Mouse (Mus musculus): ENCODE data around the gene Rcc1.
A peak's percentile ranks its signal among the peaks of the same experiment; 100 is the strongest.
"Not testable (repeated sequence)": the region's sequence is repeated elsewhere in the genome, so short reads cannot be mapped to it uniquely, and the experiment has no call there.

Gene Rcc1

DNA sequence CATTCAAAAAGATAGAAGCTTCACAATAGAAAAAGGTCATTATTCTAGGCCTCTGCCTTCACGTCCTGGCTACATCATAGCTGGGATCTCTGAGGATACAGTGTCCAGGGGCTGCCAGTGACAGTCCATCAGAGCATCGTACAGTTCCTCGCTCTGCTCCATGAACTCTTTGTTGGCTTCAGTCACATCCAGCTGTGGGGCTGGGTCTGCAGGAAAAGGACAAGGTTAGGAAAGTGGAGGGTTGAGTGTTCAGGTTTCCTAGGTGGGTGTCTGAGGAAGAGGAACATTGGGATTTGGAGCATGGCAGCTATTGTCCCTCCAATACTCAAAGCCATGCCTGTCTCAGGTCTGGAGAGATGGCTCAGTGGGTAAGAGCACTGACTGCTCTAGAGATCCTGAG lies 41.6 kb downstream of the Rcc1 start:
- no peak for DNase-seq (ENCODE audit: low spot score)

DNA sequence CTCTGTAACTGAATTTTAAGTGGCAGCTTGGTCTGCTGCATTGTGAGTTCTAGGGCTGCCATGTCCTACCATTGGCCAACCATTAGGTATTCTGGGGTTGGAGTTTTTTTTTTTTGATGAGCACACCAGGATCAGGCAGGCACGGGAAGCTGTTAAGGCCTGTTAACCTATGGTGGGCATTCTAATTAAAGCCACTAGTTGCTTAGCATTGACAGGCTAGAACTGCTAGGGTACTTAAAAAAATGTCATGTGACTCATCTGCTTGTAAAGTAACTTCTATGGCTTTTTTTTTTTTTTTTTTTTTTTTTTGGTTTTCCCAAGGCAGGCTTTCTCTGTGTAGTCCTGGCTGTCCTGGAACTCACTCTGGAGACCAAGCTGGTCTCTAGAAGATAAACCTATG lies 42.2 kb downstream of the Rcc1 start:
- no peak for DNase-seq (ENCODE audit: low spot score)

GRCm38 (mm10) chr4:132309849-132310472 lies 43.4 kb downstream of the Rcc1 start:
- DNase-seq (ENCODE audit: low spot score) = peak; percentile 59

DNA sequence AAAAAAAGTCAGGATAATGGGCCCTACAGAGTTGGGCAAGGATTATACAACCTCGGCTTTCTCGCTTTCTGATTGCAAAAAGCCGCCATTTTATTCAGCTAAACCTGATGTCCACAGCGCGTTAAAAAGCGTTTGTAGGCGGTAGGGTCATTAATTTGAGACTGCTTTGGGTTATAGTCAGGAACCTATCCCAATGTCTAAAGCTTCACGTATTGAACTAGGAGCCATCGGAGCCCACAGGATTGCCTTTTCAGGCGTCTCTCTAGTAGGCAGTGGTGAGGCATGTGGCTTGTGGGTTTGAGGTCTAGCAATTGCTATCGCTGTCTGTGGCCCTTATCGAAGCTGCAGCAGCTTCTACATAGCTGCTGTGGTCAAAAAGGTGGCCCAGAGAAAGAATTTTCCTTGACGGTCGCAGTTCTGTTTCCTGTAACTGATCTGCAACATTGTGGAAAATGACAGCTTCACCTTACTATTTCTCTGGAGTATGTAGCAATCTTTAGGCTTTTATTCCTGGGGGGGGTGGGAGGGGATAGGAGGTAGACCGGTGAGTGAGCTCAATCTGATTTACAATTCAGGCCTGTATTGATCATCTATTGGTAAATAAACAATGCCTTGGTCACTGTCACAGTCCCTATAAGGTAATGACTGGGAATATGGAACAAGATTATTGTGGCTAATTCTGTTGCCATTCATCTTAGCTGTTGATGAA lies 44.1 kb downstream of the Rcc1 start:
- no peak for DNase-seq (ENCODE audit: low spot score)

GRCm38 (mm10) chr4:132308437-132309139 lies 44.8 kb downstream of the Rcc1 start:
- DNase-seq (ENCODE audit: low spot score) = peak; percentile 97

GRCm38 (mm10) chr4:132306004-132306403 lies 47.4 kb downstream of the Rcc1 start:
- DNase-seq (ENCODE audit: low spot score) = no peak

GRCm38 (mm10) chr4:132305276-132305675 lies 48.1 kb downstream of the Rcc1 start:
- no peak for DNase-seq (ENCODE audit: low spot score)

- not testable (repeated sequence) for DNase-seq (ENCODE audit: low spot score)
Measured at GRCm38 (mm10) chr4:132303484-132303883, 49.9 kb downstream of the Rcc1 start.

- DNase-seq (ENCODE audit: low spot score) = peak; percentile 78
Measured at GRCm38 (mm10) chr4:132302939-132303479, 50.4 kb downstream of the Rcc1 start, which contains the start of gene Rab42. Gene Rab42, minus strand, starts transcription at chr4:132303385.

- no peak for DNase-seq (ENCODE audit: low spot score)
Measured at GRCm38 (mm10) chr4:132301965-132302938, 51.2 kb downstream of the Rcc1 start.

- DNase-seq (ENCODE audit: low spot score) = no peak
Measured at GRCm38 (mm10) chr4:132301486-132301885, 51.9 kb downstream of the Rcc1 start.

DNA sequence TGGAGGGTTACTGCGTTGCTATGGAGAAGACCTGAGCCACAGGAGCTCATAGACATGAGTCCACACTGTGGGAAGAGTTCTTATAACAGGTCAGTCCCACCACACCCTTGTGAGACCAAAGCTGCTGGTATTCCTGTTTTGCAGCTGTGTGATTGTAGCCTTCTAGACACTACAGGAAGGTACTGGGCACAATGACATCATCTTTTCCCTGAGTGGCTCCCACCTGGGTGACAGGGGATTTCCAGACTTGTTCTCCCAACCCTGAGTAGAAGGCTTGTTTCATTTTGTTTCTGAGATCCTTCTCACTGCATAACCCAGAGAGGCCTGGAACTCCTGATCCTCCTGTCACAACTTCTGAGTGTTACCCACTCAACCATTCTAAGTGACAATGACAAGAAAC lies 53.6 kb downstream of the Rcc1 start:
- no peak for DNase-seq (ENCODE audit: low spot score)

DNA sequence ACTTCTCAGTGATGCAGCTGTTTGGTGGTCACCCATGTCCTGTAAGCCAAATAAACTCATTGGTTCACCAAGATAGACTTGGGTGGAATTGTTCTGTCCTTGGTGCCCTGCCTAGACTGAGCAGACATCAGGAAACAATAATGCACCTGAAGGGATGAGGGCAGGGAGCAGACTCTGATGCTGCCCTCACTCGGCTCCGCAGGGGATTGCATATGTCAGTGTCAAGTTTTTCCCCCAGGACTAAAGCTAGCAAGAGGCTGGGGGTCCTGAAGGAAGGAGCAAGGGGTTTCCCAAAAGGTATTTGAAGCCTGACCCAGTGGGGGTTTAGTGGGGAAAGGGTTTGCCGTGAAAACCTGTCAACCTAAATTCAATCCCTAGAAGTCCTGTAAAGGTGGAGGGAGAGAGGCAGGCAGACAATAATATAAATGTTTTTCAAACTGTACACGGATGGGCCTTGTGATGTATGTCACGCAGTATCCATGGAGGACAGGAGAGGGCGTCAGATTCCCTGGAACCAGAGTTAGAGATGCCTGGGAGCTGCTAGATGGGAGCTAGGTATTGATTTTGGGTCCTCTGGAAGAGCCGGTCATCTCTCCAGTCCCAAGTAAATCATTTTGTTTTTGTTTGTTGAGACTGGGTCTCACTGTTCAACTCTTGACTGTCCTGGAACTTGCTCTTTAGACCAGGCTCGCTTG lies 57.6 kb downstream of the Rcc1 start:
- no peak for DNase-seq (ENCODE audit: low spot score)

DNA sequence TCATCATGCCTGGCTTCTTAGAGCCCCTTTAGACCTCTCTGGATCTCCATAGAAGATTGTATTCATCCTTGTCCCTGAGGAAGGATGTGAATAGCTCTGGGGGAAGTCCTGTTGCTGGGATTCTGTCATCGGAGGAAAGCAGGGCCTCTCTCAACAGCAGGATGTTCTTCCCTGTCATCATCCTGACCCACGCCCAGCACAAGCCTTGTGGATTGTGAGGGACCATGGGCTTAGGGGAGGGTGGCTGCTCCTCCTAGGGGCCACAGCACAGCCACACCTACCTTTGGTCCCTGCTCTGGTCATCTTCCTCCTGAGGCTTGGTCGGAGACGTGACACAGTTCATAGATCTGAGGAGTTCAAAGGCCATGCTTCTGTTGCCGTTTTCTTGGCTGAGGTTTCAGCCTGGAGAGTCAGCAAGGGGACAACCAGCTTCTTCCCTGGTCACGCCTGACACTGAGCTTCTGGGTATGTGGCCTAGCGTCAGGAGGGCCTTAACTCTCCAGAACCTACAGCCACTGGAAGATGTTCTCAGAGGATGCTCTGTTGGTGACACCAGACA lies 59.6 kb downstream of the Rcc1 start:
- DNase-seq (ENCODE audit: low spot score) = no peak

- no peak for DNase-seq (ENCODE audit: low spot score)
Measured at GRCm38 (mm10) chr4:132292988-132293387, 60.4 kb downstream of the Rcc1 start.

- DNase-seq (ENCODE audit: low spot score) = no peak
Measured at GRCm38 (mm10) chr4:132291624-132292335, 61.6 kb downstream of the Rcc1 start.

GRCm38 (mm10) chr4:132291056-132291455 lies 62.3 kb downstream of the Rcc1 start:
- no peak for DNase-seq (ENCODE audit: low spot score)

DNA sequence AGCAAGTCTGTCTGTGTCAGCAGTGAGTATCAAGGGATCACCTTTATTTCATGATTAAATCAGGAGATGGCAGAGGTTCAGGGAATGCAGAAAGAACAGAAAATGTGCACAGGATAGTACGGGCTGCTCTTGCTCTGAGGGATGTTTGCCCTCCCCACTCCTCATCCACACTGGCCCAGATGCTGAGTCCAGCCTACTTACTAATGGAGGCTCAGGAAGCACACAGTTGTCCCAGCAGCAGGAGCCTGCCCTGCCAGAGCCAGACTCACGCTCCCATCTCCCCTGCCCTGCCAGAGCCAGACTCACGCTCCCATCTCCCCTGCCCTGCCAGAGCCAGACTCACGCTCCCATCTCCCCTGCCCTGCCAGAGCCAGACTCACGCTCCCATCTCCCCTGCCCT lies 64.6 kb downstream of the Rcc1 start:
- not testable (repeated sequence) for DNase-seq (ENCODE audit: low spot score)
